Mouse (Mus musculus) gastrocnemius, postnatal 36 days (tissue): Measurements from ENCODE around the gene Thbs1. TPM values are rescaled to one million over a fixed set of nuclear protein-coding genes. Genes with fewer than 3 reads are reported as not detected.

Source experiments
- DNase-seq, 2 experiments: peaks; one replicate each; pipeline ENCODE4 v3.0.0; 2022
- intact Hi-C: fragments of 180-260 bp; cut with DNase I; formaldehyde crosslinking; loops from one replicate; pipeline ENCODE4 v1.15.1; 2025
- total RNA-seq, 2 experiments: library from RNA; stranded (reverse); gene quantifications; 2 replicates each; pipeline ENCODE4 v1.2.3; 2021

Gene Thbs1
- total RNA-seq, 2 experiments from 2014 or later: 7.4 to 7.7 TPM

- intact Hi-C loops: loop anchor here (5.0 kb wide), 1 partner anchor 331 kb away; no protein-coding TSS in a partner anchor
- no peak for DNase-seq
These were observed 1.3 kb downstream of the Thbs1 start for GRCm38 (mm10) chr2:118112846-118113479.

- no peak for DNase-seq
- intact Hi-C loops: loop anchor here (5.0 kb wide), 1 partner anchor 332 kb away; no protein-coding TSS in a partner anchor
These were observed 2.3 kb downstream of the Thbs1 start for GRCm38 (mm10) chr2:118113808-118114524.

GRCm38 (mm10) chr2:118114671-118115070 lies 3.0 kb downstream of the Thbs1 start:
- intact Hi-C loops: loop anchor here (5.0 kb wide), 1 partner anchor 332 kb away; no protein-coding TSS in a partner anchor
- DNase-seq: no peak

GRCm38 (mm10) chr2:118115647-118116046 lies 4.0 kb downstream of the Thbs1 start:
- DNase-seq: no peak
- intact Hi-C loops: no loop called here

GRCm38 (mm10) chr2:118116180-118116579 lies 4.5 kb downstream of the Thbs1 start:
- DNase-seq: no peak
- intact Hi-C loops: no loop called here

GRCm38 (mm10) chr2:118116754-118117290 lies 5.1 kb downstream of the Thbs1 start:
- DNase-seq: no peak
- intact Hi-C loops: no loop called here

- intact Hi-C loops: no loop called here
- no peak for DNase-seq
These were observed 5.7 kb downstream of the Thbs1 start for GRCm38 (mm10) chr2:118117401-118117800.

GRCm38 (mm10) chr2:118118045-118118444 lies 6.4 kb downstream of the Thbs1 start:
- intact Hi-C loops: no loop called here
- no peak for DNase-seq

GRCm38 (mm10) chr2:118118515-118118914 lies 6.8 kb downstream of the Thbs1 start:
- intact Hi-C loops: no loop called here

GRCm38 (mm10) chr2:118119684-118120083 lies 8.0 kb downstream of the Thbs1 start:
- intact Hi-C loops: no loop called here
- DNase-seq: no peak

More at GRCm38 (mm10) chr2:118118515-118118914, 6.8 kb downstream of the Thbs1 start:
- DNase-seq: no peak

- no peak for DNase-seq
- intact Hi-C loops: no loop called here
These were observed 8.4 kb downstream of the Thbs1 start for GRCm38 (mm10) chr2:118120095-118120494.

- intact Hi-C loops: no loop called here
- no peak for DNase-seq
These were observed 9.1 kb downstream of the Thbs1 start for GRCm38 (mm10) chr2:118120751-118121150.

GRCm38 (mm10) chr2:118122291-118122690 lies 10.6 kb downstream of the Thbs1 start:
- intact Hi-C loops: no loop called here
- DNase-seq: no peak

- DNase-seq: no peak
- intact Hi-C loops: no loop called here
These were observed 12.1 kb downstream of the Thbs1 start for GRCm38 (mm10) chr2:118123743-118124142.

GRCm38 (mm10) chr2:118124437-118124836 lies 12.8 kb downstream of the Thbs1 start:
- DNase-seq: no peak
- intact Hi-C loops: no loop called here

GRCm38 (mm10) chr2:118125211-118125939 lies 13.7 kb downstream of the Thbs1 start:
- intact Hi-C loops: no loop called here
- DNase-seq: no peak

- intact Hi-C loops: no loop called here
- DNase-seq: no peak
These were observed 14.3 kb downstream of the Thbs1 start for GRCm38 (mm10) chr2:118125943-118126470.

GRCm38 (mm10) chr2:118127516-118128288 lies 16.0 kb downstream of the Thbs1 start:
- intact Hi-C loops: no loop called here
- no peak for DNase-seq

GRCm38 (mm10) chr2:118128313-118128712 lies 16.6 kb downstream of the Thbs1 start:
- intact Hi-C loops: no loop called here
- no peak for DNase-seq

GRCm38 (mm10) chr2:118137071-118137470 lies 25.4 kb downstream of the Thbs1 start:
- intact Hi-C loops: no loop called here
- no peak for DNase-seq
